Mouse (Mus musculus): ENCODE data around the gene Col11a1. TPM values are rescaled to one million over a fixed set of nuclear protein-coding genes. Genes with fewer than 3 reads are reported as not detected.

Col11a1 gene
- polyA plus RNA-seq, 1 experiment from 2014 or later, result 7.7 TPM

DNA sequence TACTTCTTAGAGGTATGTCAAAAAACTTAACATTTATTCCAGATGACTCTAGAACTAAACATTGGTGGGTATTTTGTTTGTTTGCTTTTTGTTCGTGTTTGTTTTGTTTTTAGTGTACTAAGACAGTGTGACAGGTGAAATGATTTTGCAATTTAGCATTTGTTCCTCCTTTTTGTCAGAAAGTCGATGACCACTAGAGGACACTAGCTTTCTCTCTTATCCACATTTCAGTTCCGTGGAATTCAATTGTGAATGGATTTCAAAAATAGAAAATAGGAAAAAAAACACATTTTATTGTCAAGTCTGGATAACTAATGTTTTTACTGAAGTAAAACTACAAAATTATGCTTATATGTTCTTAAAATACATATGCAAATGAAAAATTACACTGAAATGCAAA lies 116.8 kb downstream of the Col11a1 start:
- WGBS, result 17% methylated on average over 3 of the region's 3 CpGs
- H3K9ac ChIP-seq, result no peak overlapping the region
- no peaks in the 10 kb centered on the region for H3K36me3 ChIP-seq
- H3K9me3 ChIP-seq (replicated peaks), result no peaks in the 10 kb centered on the region
- H3K4me1 ChIP-seq (replicated peaks), result no peaks in the 10 kb centered on the region
- ATAC-seq (ENCODE audit: insufficient number of reproducible peaks, low FRiP score), result no peak
- H3K27ac ChIP-seq (ENCODE audit: poor library complexity, severe bottlenecking), result no peak overlapping the region
- H3K27me3 ChIP-seq (replicated peaks), result no peaks in the 10 kb centered on the region
- no peak overlapping the region for H3K4me2 ChIP-seq
- H3K4me3 ChIP-seq, result no peak overlapping the region

DNA sequence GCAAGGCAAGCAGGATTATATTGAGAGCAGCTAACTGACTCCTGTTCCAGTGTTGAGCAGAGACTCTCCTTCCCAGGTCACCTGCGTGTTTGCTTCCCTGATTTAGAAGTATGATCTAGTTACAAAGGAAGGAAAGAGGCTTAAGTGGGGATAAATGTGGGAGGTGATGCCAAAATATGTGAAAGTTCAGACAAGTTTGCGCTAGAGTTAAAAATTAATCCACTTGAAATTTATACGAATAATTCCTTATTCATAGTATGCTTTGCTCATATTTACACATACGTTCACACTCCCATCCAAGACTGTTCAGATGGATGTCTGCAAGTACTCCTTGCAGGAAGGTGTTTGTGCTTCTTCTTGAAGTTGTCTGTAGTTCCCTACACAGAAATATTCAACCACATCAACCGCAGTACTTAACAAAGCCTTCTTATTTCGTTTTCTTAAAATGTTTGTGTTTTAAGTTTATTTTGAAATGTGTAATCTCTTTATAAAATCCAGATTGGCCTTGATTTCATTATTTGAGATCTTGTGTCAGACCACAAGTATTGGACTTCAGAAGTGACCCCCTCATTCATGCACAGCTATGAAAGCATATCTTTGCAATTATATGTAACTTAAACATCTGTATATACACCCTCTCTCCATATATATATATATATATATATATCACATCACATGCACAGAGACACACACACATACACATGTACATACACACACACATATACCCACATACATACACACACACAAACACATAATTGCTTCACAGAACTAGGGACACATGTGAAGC lies 167.8 kb downstream of the Col11a1 start:
- Histone ChIP-seq H3K4me2 (no peak overlapping the region), H3K27me3 (replicated peaks) (no peaks in the 10 kb centered on the region), H3K27ac (ENCODE audit: poor library complexity, severe bottlenecking) (no peak overlapping the region), H3K36me3 (no peaks in the 10 kb centered on the region), H3K9me3 (replicated peaks) (no peaks in the 10 kb centered on the region), H3K9ac (no peak overlapping the region), H3K4me1 (replicated peaks) (no peaks in the 10 kb centered on the region), H3K4me3 (no peak overlapping the region)
- ATAC-seq (ENCODE audit: insufficient number of reproducible peaks, low FRiP score), result no peak
- WGBS, result 78% methylated on average over 6 of the region's 6 CpGs

DNA sequence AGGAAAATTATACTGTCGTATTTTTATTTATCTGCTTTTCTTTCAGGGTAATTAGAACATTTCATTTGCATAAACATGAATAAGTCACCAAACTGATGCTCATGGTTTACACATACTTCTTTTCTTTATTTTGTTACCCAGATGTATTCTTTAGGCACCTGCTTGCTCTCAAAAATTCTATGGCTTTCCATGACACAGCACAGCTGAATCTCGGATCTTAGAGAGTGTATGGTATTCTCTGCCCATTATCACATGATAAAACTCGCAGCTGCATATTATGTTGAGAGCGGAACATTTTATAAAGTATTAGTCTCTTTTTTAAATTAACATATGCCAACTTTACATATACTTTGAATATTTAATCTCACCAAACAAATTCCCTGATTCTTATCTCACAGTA lies 181.9 kb downstream of the Col11a1 start:
- H3K4me3 ChIP-seq, result no peak overlapping the region
- H3K9ac ChIP-seq, result no peak overlapping the region
- H3K9me3 ChIP-seq (replicated peaks), result no peaks in the 10 kb centered on the region
- no peak overlapping the region for H3K4me2 ChIP-seq
- 82% methylated on average over 4 of the region's 4 CpGs for whole genome bisulfite sequencing
- no peaks in the 10 kb centered on the region for H3K27me3 ChIP-seq (replicated peaks)
- no peaks in the 10 kb centered on the region for H3K4me1 ChIP-seq (replicated peaks)
- H3K36me3 ChIP-seq, result no peaks in the 10 kb centered on the region
- no peak for ATAC-seq (ENCODE audit: insufficient number of reproducible peaks, low FRiP score)
- no peak overlapping the region for H3K27ac ChIP-seq (ENCODE audit: poor library complexity, severe bottlenecking)

DNA sequence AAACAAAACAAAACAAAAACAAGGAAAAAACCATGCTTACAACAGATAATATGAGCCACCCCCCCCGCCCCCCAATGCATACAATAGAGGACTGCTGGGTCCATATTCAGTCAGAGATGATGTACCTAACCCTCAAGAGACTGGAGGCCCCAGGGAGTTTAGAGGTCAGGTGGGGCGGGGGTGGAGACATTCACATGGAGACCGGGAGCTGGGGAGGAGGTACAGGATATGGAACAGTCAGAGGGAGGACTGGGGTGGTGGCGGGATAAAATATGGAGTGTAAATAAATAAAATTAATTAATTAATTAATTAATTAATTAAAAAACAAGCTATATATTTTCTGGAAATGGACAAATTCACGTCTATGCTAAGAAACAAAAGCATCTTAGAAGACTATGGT lies 185.8 kb downstream of the Col11a1 start:
- no peaks in the 10 kb centered on the region for H3K9me3 ChIP-seq (replicated peaks)
- no peak overlapping the region for H3K4me2 ChIP-seq
- H3K36me3 ChIP-seq, result no peaks in the 10 kb centered on the region
- no peak overlapping the region for H3K27ac ChIP-seq (ENCODE audit: poor library complexity, severe bottlenecking)
- no peaks in the 10 kb centered on the region for H3K4me1 ChIP-seq (replicated peaks)
- no peak for ATAC-seq (ENCODE audit: insufficient number of reproducible peaks, low FRiP score)
- H3K4me3 ChIP-seq, result no peak overlapping the region
- H3K9ac ChIP-seq, result no peak overlapping the region
- H3K27me3 ChIP-seq (replicated peaks), result no peaks in the 10 kb centered on the region
- 80% methylated on average over 5 of the region's 5 CpGs for WGBS

DNA sequence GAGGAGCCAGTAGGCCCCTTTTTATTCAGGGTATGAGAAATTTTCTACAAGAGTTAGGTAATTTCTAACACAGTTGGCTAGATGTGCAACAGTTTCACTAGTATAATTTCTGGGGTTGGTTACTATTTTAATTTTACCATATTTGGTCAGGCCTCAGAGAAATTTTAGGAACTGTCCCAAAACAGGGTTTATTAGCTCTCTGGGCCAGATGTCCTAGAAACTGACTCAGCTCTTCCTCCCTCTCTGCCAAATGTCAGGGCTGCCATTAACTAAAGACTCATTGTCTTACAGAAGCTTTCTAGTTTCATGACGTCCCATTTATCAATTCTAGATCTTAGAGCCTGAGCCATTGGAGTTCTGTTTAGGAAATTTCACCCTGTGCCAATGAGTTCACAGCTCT lies 199.2 kb downstream of the Col11a1 start:
- Histone ChIP-seq H3K4me2 (no peak overlapping the region), H3K27ac (ENCODE audit: poor library complexity, severe bottlenecking) (no peak overlapping the region), H3K4me1 (replicated peaks) (no peaks in the 10 kb centered on the region), H3K27me3 (replicated peaks) (no peaks in the 10 kb centered on the region), H3K4me3 (no peak overlapping the region), H3K9me3 (replicated peaks) (no peaks in the 10 kb centered on the region; the same call in 1 of the 2 replicates), H3K36me3 (no peaks in the 10 kb centered on the region), H3K9ac (no peak overlapping the region)
- WGBS, result 56% methylated on average over 1 of the region's 1 CpGs
- no peak for ATAC-seq (ENCODE audit: insufficient number of reproducible peaks, low FRiP score)
